Mouse (Mus musculus) erythroblast, embryonic 14.5 days (primary cell): ENCODE measurements around the gene Ppp6r3. TPM values are rescaled to one million over a fixed set of nuclear protein-coding genes. Genes with fewer than 3 reads are reported as not detected.

Source experiments
- H3K27me3 ChIP-seq: 2 replicates; pipeline ENCODE4 v1.6.1; 2012; ENCODE audit warnings: inconsistent platforms; ENCODE audit not compliant: control insufficient read depth
- H3K36me3 ChIP-seq: 2 replicates; pipeline ENCODE4 v1.6.1; 2012; ENCODE audit warnings: mild to moderate bottlenecking, inconsistent platforms; ENCODE audit not compliant: control insufficient read depth
- H3K4me1 ChIP-seq: 2 replicates; pipeline ENCODE4 v1.6.1; 2012; ENCODE audit warnings: inconsistent platforms; ENCODE audit not compliant: control insufficient read depth
- H3K4me3 ChIP-seq: replicated peaks from 2 replicates; pipeline ENCODE3; 2012; ENCODE audit warnings: moderate library complexity, mild to moderate bottlenecking, inconsistent platforms
- H3K9me3 ChIP-seq: 2 replicates; pipeline ENCODE4 v1.6.1; 2012; ENCODE audit warnings: low read length, inconsistent platforms, mixed read lengths; ENCODE audit not compliant: control insufficient read depth
- GATA1 ChIP-seq: IDR thresholded peaks from 2 replicates; pipeline ENCODE4 v1.6.1; 2012; ENCODE audit warnings: low read length, inconsistent platforms, mixed read lengths
- TAL1 ChIP-seq: IDR thresholded peaks from 3 replicates; pipeline ENCODE4 v1.6.1; 2012; ENCODE audit warnings: low read length, inconsistent platforms, mixed read lengths
- polyA plus RNA-seq: library from polyadenylated mRNA; stranded (reverse); fragments of >175 nt; gene quantifications from 2 replicates; pipeline ENCODE4 v1.2.3, GENCODE M21; 2012

Gene Ppp6r3
- polyA plus RNA-seq, 1 experiment = 6.2 TPM

- Histone ChIP-seq H3K27me3 (no peaks in the 10 kb centered on the region), H3K4me1 (no peaks in the 10 kb centered on the region), H3K36me3 (peaks cover 34% of the 10 kb centered on the region), H3K9me3 (no peaks in the 10 kb centered on the region), H3K4me3 (no peak overlapping the region)
- TF ChIP-seq GATA1 = no peak
- no peak for TF ChIP-seq TAL1
Observed at GRCm38 (mm10) chr19:3451170-3451569, 124.4 kb downstream of the Ppp6r3 start.

GRCm38 (mm10) chr19:3450714-3451113, 124.8 kb downstream of the Ppp6r3 start:
- TF ChIP-seq GATA1 (no peak), TAL1 (no peak)

GRCm38 (mm10) chr19:3449248-3449647, 126.3 kb downstream of the Ppp6r3 start:
- no peak overlapping the region for H3K4me3 ChIP-seq
- peaks cover 15% of the 10 kb centered on the region for H3K36me3 ChIP-seq
- no peaks in the 10 kb centered on the region for H3K9me3 ChIP-seq
- no peak for TF ChIP-seq GATA1
- no peak for TF ChIP-seq TAL1
- H3K4me1 ChIP-seq = no peaks in the 10 kb centered on the region
- no peaks in the 10 kb centered on the region for H3K27me3 ChIP-seq

More at GRCm38 (mm10) chr19:3450714-3451113, 124.8 kb downstream of the Ppp6r3 start:
- Histone ChIP-seq H3K4me1 (no peaks in the 10 kb centered on the region), H3K36me3 (peaks cover 29% of the 10 kb centered on the region), H3K4me3 (no peak overlapping the region), H3K27me3 (no peaks in the 10 kb centered on the region), H3K9me3 (no peaks in the 10 kb centered on the region)

- no peaks in the 10 kb centered on the region for H3K4me1 ChIP-seq
- H3K36me3 ChIP-seq = no peaks in the 10 kb centered on the region
- no peaks in the 10 kb centered on the region for H3K27me3 ChIP-seq
- H3K9me3 ChIP-seq = no peaks in the 10 kb centered on the region
- no peak for TF ChIP-seq GATA1
- TF ChIP-seq TAL1 = no peak
- H3K4me3 ChIP-seq = no peak overlapping the region
Observed at GRCm38 (mm10) chr19:3447348-3447747, 128.2 kb downstream of the Ppp6r3 start.

- TF ChIP-seq TAL1 = no peak
- no peak for TF ChIP-seq GATA1
- H3K9me3 ChIP-seq = no peaks in the 10 kb centered on the region
- no peaks in the 10 kb centered on the region for H3K27me3 ChIP-seq
- no peaks in the 10 kb centered on the region for H3K36me3 ChIP-seq
- H3K4me1 ChIP-seq = peaks cover 2% of the 10 kb centered on the region; the same call in 1 of the 2 replicates
- no peak overlapping the region for H3K4me3 ChIP-seq
Observed at GRCm38 (mm10) chr19:3441092-3441491, 134.5 kb downstream of the Ppp6r3 start.

GRCm38 (mm10) chr19:3440667-3441066, 134.9 kb downstream of the Ppp6r3 start:
- Histone ChIP-seq H3K4me1 (peaks cover 2% of the 10 kb centered on the region; the same call in 1 of the 2 replicates), H3K27me3 (no peaks in the 10 kb centered on the region), H3K4me3 (no peak overlapping the region), H3K36me3 (no peaks in the 10 kb centered on the region), H3K9me3 (no peaks in the 10 kb centered on the region)
- TF ChIP-seq TAL1 (no peak), GATA1 (no peak)

GRCm38 (mm10) chr19:3437980-3438379, 137.6 kb downstream of the Ppp6r3 start:
- Histone ChIP-seq H3K36me3 (no peaks in the 10 kb centered on the region), H3K4me3 (no peak overlapping the region), H3K4me1 (peaks cover 2% of the 10 kb centered on the region), H3K27me3 (no peaks in the 10 kb centered on the region), H3K9me3 (no peaks in the 10 kb centered on the region)
- TF ChIP-seq GATA1 (no peak), TAL1 (no peak)

- H3K4me3 ChIP-seq = no peak overlapping the region
- H3K9me3 ChIP-seq = no peaks in the 10 kb centered on the region
- no peaks in the 10 kb centered on the region for H3K36me3 ChIP-seq
- peaks cover 2% of the 10 kb centered on the region for H3K4me1 ChIP-seq
- H3K27me3 ChIP-seq = no peaks in the 10 kb centered on the region
- TF ChIP-seq TAL1 = no peak
Observed at GRCm38 (mm10) chr19:3436840-3437239, 138.7 kb downstream of the Ppp6r3 start.

GRCm38 (mm10) chr19:3435824-3436223, 139.7 kb downstream of the Ppp6r3 start:
- Histone ChIP-seq H3K36me3 (no peaks in the 10 kb centered on the region), H3K27me3 (no peaks in the 10 kb centered on the region), H3K4me3 (no peak overlapping the region), H3K9me3 (no peaks in the 10 kb centered on the region), H3K4me1 (no peaks in the 10 kb centered on the region; the same call in 1 of the 2 replicates)
- no peak for TF ChIP-seq GATA1
- no peak for TF ChIP-seq TAL1

GRCm38 (mm10) chr19:3434641-3435040, 140.9 kb downstream of the Ppp6r3 start:
- no peaks in the 10 kb centered on the region; the same call in 1 of the 2 replicates for H3K4me1 ChIP-seq
- no peak overlapping the region for H3K4me3 ChIP-seq
- H3K27me3 ChIP-seq = no peaks in the 10 kb centered on the region
- H3K36me3 ChIP-seq = no peaks in the 10 kb centered on the region
- TF ChIP-seq TAL1 (no peak), GATA1 (no peak)
- no peaks in the 10 kb centered on the region for H3K9me3 ChIP-seq
